Mouse (Mus musculus) kidney, adult 2 months (tissue): Measurements from ENCODE around the gene Gmds.

Experiments
- CTCF ChIP-seq: fragments of 200-500 bp; conservative IDR thresholded peaks from 2 replicates; pipeline ENCODE4 v1.5.1; 2011; ENCODE audit warnings: low read depth, mild to moderate bottlenecking, control low read depth, low read length, moderate library complexity, mixed read lengths; ENCODE audit not compliant: insufficient read depth, insufficient read length
- POLR2A ChIP-seq: fragments of 200-500 bp; IDR thresholded peaks from one replicate; pipeline ENCODE4 v1.6.1; 2011; ENCODE audit warnings: low read depth, low read length, control low read depth

DNA sequence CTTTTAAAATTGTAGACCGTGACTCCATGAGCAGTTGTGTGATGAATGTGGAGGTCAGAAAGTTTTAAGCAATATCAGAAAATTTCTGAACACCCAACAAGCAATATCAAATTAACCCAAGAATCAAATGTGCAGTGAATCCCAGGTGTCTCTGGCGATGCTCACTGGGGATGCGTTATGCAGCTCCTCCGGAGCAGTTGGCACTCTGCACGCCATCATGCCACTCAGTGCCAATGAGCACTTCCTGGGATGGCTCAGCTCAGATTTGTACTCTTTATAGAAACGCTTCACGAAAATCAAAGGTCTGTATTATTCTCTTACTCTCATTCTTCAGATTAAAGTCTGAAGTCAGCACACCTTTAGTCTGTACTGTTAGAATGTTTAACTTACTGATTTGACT lies 360.4 kb downstream of the Gmds start:
- TF ChIP-seq CTCF (no peak), POLR2A (no peak)
